Mouse (Mus musculus): ENCODE data around the gene Zfp385b. TPM values are rescaled to one million over a fixed set of nuclear protein-coding genes. Genes with fewer than 3 reads are reported as not detected.

Zfp385b gene
- polyA plus RNA-seq, 1 experiment from 2014 or later, result 6.8 TPM

DNA sequence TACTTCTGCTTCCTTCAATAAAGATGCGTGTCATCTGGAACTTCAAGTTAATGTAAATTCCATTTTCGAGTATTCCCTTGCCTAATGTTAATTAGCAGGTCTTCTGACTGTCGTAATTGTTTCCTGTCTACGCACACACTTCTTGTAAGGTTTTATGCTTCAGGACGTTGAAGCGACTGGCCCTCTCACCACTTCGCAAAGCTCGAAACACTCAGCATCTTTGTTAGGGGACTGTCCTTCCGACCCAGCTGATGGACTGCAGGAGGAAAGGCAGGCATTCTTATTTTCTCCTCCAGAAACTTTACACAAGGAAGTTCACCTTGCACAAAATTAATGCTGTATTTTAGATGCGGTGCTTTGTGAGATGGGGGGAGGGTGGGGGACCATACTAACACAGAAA, 400.0 kb downstream of the Zfp385b start:
- H3K9ac ChIP-seq (ENCODE audit: low read depth, low read length), result no peak overlapping the region
- 59% methylated on average over 10 of the region's 10 CpGs for WGBS
- no peak for ATAC-seq

DNA sequence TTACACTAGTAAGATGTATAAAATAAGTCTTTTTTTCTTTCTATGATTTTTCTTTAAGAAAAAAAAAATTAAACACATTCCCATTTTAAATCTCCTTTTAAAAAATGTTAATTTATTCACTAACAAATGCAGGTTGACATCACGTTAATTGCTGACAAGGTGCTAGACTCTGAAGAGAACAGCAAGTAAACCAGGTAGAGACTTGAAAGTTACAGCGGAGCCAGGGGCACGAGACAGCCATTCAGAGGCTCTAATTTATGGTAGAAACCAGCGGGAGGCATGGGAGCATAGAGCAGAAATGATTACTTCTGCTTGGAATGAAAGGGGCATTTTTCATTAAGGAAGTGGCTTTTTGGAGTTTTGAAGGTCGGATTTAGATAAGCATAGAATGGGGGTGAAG, 401.4 kb downstream of the Zfp385b start:
- ATAC-seq, result no peak

More for the DNA sequence above, 400.0 kb downstream of the Zfp385b start:
- no peaks in the 10 kb centered on the region for H3K4me1 ChIP-seq (ENCODE audit: control insufficient read depth, insufficient read depth, low read length)
- H3K9me3 ChIP-seq (ENCODE audit: control insufficient read depth, low read length), result no peaks in the 10 kb centered on the region
- no peaks in the 10 kb centered on the region for H3K27me3 ChIP-seq (replicated peaks; ENCODE audit: control insufficient read depth, insufficient read depth, low read length)
- H3K4me2 ChIP-seq (ENCODE audit: low read depth, low read length), result no peak overlapping the region
- no peaks in the 10 kb centered on the region for H3K36me3 ChIP-seq (ENCODE audit: control insufficient read depth, insufficient read depth, low read length)
- no peak overlapping the region for H3K4me3 ChIP-seq (ENCODE audit: low read length)
- no peak overlapping the region for H3K27ac ChIP-seq (ENCODE audit: low read length)

DNA sequence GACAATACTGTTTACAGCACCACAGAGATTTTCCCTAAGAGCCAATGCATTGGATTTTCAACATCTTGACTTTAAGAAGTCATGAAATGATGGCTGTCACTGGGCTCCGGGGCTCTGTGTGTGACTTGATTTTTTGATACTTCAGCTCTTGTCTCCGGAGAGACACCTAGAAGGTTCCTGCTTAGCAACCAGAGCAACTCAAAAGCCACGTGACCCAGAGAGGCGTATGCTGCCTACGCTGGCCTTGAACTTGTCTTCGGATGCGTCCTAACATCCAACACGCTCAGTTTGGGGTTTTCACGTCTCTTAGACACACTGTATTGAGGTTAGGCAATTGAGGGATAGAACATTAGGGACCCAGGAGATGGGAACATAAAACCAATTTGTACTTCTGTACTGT, 407.3 kb downstream of the Zfp385b start:
- no peaks in the 10 kb centered on the region for H3K36me3 ChIP-seq (ENCODE audit: control insufficient read depth, insufficient read depth, low read length)

More for the DNA sequence above, 401.4 kb downstream of the Zfp385b start:
- Histone ChIP-seq H3K9ac (ENCODE audit: low read depth, low read length) (no peak overlapping the region), H3K4me3 (ENCODE audit: low read length) (no peak overlapping the region), H3K36me3 (ENCODE audit: control insufficient read depth, insufficient read depth, low read length) (no peaks in the 10 kb centered on the region), H3K27ac (ENCODE audit: low read length) (no peak overlapping the region), H3K4me2 (ENCODE audit: low read depth, low read length) (no peak overlapping the region), H3K4me1 (ENCODE audit: control insufficient read depth, insufficient read depth, low read length) (no peaks in the 10 kb centered on the region), H3K27me3 (replicated peaks; ENCODE audit: control insufficient read depth, insufficient read depth, low read length) (no peaks in the 10 kb centered on the region), H3K9me3 (ENCODE audit: control insufficient read depth, low read length) (no peaks in the 10 kb centered on the region)
- 62% methylated on average over 5 of the region's 5 CpGs for WGBS

DNA sequence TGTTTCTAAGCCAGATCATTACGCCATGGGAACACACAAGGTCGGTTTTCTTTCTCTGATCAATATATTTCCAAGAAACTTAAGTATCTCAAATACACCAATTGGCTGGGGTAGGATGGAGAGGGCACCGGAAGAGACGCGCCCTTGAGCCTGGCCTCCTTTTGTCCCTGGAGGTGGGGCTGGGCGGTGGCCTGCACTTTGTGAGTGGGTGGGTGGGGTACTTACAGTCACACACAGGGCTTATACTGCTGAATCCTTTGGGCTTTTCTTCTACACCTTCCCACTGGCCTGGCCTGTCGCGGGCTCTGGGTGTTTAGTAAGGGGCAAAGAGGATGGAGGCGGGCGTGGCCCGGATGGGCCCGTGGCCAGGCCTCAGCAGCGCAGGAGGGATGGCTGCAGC, 407.8 kb downstream of the Zfp385b start:
- H3K27ac ChIP-seq (ENCODE audit: low read length), result no peak overlapping the region
- WGBS, result 82% methylated on average over 13 of the region's 13 CpGs
- no peaks in the 10 kb centered on the region for H3K36me3 ChIP-seq (ENCODE audit: control insufficient read depth, insufficient read depth, low read length)
- H3K4me3 ChIP-seq (ENCODE audit: low read length), result no peak overlapping the region
- no peak for ATAC-seq
- H3K9me3 ChIP-seq (ENCODE audit: control insufficient read depth, low read length), result no peaks in the 10 kb centered on the region
- H3K4me2 ChIP-seq (ENCODE audit: low read depth, low read length), result no peak overlapping the region
- H3K9ac ChIP-seq (ENCODE audit: low read depth, low read length), result no peak overlapping the region
- H3K4me1 ChIP-seq (ENCODE audit: control insufficient read depth, insufficient read depth, low read length), result no peaks in the 10 kb centered on the region
- H3K27me3 ChIP-seq (replicated peaks; ENCODE audit: control insufficient read depth, insufficient read depth, low read length), result no peaks in the 10 kb centered on the region

More for the DNA sequence above, 407.3 kb downstream of the Zfp385b start:
- H3K4me1 ChIP-seq (ENCODE audit: control insufficient read depth, insufficient read depth, low read length), result no peaks in the 10 kb centered on the region
- 90% methylated on average over 9 of the region's 9 CpGs for WGBS
- H3K4me3 ChIP-seq (ENCODE audit: low read length), result no peak overlapping the region
- no peak overlapping the region for H3K4me2 ChIP-seq (ENCODE audit: low read depth, low read length)
- H3K27me3 ChIP-seq (replicated peaks; ENCODE audit: control insufficient read depth, insufficient read depth, low read length), result no peaks in the 10 kb centered on the region
- ATAC-seq, result no peak
- H3K9me3 ChIP-seq (ENCODE audit: control insufficient read depth, low read length), result no peaks in the 10 kb centered on the region
- H3K9ac ChIP-seq (ENCODE audit: low read depth, low read length), result no peak overlapping the region
- H3K27ac ChIP-seq (ENCODE audit: low read length), result no peak overlapping the region

DNA sequence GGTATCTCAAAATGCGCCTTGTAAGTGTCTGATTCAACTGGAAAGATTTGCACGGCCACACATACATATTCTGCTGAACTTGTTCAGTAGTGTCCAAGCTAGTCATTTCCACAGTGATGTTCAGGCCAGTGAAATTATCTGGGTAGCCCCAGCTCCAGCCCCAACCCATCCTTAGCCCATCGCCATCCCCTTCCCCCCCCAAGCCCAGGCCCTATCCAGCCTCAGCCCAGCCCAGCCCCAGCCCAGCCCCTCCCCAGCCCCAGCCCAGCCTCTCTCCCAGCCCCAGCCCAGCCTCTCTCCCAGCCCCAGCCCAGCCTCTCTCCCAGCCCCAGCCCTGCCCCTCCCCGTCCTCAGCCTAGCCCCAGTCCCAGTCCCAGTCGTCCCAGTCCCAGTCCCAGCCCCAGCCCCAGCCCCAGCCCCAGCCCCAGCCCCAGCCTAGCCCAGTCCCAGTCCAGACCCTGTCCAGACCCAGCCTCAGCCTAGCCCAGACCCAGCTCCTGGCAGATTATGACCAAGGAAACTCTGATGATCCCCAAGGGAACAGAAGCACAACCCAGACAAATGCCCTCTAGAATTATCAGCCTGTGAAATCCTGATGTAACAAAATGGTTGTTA, 409.8 kb downstream of the Zfp385b start:
- no peaks in the 10 kb centered on the region for H3K27me3 ChIP-seq (replicated peaks; ENCODE audit: control insufficient read depth, insufficient read depth, low read length)
- no peak overlapping the region for H3K27ac ChIP-seq (ENCODE audit: low read length)
- no peaks in the 10 kb centered on the region for H3K36me3 ChIP-seq (ENCODE audit: control insufficient read depth, insufficient read depth, low read length)
- no peak overlapping the region for H3K4me2 ChIP-seq (ENCODE audit: low read depth, low read length)
- no peak overlapping the region for H3K4me3 ChIP-seq (ENCODE audit: low read length)
- no peaks in the 10 kb centered on the region for H3K9me3 ChIP-seq (ENCODE audit: control insufficient read depth, low read length)
- 53% methylated on average over 5 of the region's 5 CpGs for WGBS
- no peak for ATAC-seq
- no peaks in the 10 kb centered on the region for H3K4me1 ChIP-seq (ENCODE audit: control insufficient read depth, insufficient read depth, low read length)
- H3K9ac ChIP-seq (ENCODE audit: low read depth, low read length), result no peak overlapping the region

DNA sequence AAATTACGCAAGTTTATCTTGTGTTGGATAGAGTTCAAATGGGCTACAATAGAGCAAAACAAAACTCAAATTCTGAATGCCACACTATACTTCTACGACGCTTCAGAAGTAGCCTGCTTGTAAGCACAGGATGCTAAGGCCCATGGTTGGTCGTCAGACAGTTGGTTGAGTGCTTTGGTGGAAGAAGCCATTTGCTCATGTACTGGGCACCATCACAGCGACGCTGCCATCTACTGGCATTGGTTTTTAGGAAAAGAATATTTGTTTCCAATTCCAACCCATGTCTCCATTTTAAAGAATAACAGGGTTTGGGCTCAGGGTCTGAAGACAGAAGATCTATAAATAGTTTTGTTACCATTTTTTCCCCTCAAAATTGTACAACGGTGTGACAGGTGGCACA, 410.5 kb downstream of the Zfp385b start:
- Histone ChIP-seq H3K4me1 (ENCODE audit: control insufficient read depth, insufficient read depth, low read length) (no peaks in the 10 kb centered on the region), H3K27me3 (replicated peaks; ENCODE audit: control insufficient read depth, insufficient read depth, low read length) (no peaks in the 10 kb centered on the region), H3K4me3 (ENCODE audit: low read length) (no peak overlapping the region), H3K4me2 (ENCODE audit: low read depth, low read length) (no peak overlapping the region), H3K36me3 (ENCODE audit: control insufficient read depth, insufficient read depth, low read length) (no peaks in the 10 kb centered on the region), H3K9me3 (ENCODE audit: control insufficient read depth, low read length) (no peaks in the 10 kb centered on the region), H3K9ac (ENCODE audit: low read depth, low read length) (no peak overlapping the region), H3K27ac (ENCODE audit: low read length) (no peak overlapping the region)
- no peak for ATAC-seq
- WGBS, result 66% methylated on average over 7 of the region's 7 CpGs

DNA sequence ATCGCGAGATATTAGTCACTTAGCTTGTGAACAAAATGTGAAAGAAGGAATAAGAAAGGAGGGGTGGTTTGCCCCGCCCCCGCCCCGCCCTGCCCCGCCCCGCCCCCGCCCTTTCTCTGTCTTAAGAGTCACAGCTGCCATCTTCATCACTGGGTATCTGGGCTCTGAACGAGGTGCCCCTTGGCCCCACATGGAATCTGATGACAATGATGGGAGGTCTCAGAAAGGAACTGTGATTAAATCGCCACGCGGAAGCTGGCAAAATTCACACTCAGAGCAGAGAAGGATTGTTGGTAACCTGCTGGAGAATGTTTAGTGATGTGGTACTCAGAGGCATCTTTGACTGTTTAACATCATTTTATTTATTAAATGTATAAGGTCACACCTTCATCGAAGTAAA, 417.1 kb downstream of the Zfp385b start:
- Histone ChIP-seq H3K9ac (ENCODE audit: low read depth, low read length) (no peak overlapping the region), H3K27ac (ENCODE audit: low read length) (no peak overlapping the region), H3K4me1 (ENCODE audit: control insufficient read depth, insufficient read depth, low read length) (no peaks in the 10 kb centered on the region), H3K4me3 (ENCODE audit: low read length) (peak overlapping the region; percentile 15; the same call in 1 of the 2 replicates), H3K9me3 (ENCODE audit: control insufficient read depth, low read length) (no peaks in the 10 kb centered on the region), H3K27me3 (replicated peaks; ENCODE audit: control insufficient read depth, insufficient read depth, low read length) (no peaks in the 10 kb centered on the region), H3K4me2 (ENCODE audit: low read depth, low read length) (peak overlapping the region; percentile 35), H3K36me3 (ENCODE audit: control insufficient read depth, insufficient read depth, low read length) (no peaks in the 10 kb centered on the region)
- WGBS, result 22% methylated on average over 13 of the region's 13 CpGs
- no peak for ATAC-seq

DNA sequence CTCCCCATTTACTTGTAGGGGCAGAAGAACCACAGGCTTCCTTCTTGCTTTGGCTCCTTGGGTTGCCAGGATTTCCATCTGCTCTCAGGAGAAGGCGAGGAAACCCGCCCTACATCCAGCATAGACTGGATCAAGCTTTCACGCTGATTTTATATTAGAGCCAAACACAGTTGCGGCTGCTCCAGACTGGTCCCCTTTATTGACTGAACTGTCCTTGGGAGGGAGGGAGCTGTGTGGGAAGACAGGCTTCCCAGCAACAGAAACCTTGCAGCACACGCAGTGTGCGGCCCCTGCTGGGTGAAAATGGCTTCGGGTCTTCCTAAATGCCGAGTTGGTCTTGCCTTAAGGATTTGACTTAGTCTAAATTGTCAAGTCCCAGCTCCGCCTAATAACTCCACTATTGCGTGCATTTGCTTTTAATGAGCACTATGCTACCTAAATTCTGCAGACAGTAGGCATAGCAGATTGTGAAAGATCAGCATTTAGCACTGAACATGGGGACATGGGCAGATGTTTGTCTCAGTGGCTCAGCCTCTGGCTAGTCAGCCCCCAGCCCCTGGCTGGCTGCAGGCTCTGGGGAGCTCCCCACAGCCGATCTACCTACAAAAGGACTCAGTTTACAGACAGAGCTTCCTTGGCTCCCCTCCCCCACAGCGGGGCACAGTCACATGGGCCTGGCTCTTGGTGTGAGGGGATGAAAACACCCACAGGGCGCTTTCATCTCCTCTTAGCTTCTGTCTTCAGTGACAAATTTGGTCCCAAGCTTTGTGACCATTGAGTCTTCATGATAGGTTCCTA, 417.8 kb downstream of the Zfp385b start:
- peak overlapping the region; percentile 15 for H3K4me3 ChIP-seq (ENCODE audit: low read length)
- ATAC-seq, result no peak
- 13% methylated on average over 13 of the region's 13 CpGs for WGBS
- H3K9me3 ChIP-seq (ENCODE audit: control insufficient read depth, low read length), result no peaks in the 10 kb centered on the region
- no peaks in the 10 kb centered on the region for H3K27me3 ChIP-seq (replicated peaks; ENCODE audit: control insufficient read depth, insufficient read depth, low read length)
- no peak overlapping the region for H3K27ac ChIP-seq (ENCODE audit: low read length)
- no peak overlapping the region for H3K9ac ChIP-seq (ENCODE audit: low read depth, low read length)
- peak overlapping the region; percentile 35 for H3K4me2 ChIP-seq (ENCODE audit: low read depth, low read length)
- H3K36me3 ChIP-seq (ENCODE audit: control insufficient read depth, insufficient read depth, low read length), result no peaks in the 10 kb centered on the region
- H3K4me1 ChIP-seq (ENCODE audit: control insufficient read depth, insufficient read depth, low read length), result no peaks in the 10 kb centered on the region

DNA sequence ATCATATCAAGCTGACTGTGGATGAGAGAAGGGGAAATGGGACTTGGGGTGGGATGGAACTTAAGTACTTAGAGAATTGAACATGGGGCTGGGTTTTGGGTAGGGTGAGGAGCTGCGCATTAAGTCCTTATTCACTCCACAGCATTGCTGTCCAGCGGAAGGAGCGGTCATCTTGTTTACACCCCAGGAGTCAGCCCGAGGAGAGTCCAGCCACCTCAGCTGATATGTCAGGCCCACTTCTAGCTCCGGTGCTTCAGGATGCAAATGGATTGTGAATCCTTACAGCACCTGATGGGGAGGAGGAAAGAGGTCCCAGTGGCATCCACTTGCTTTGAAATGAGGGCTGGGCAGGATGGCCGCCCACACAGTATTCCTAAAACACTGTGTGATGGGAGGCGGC, 425.6 kb downstream of the Zfp385b start:
- no peaks in the 10 kb centered on the region for H3K27me3 ChIP-seq (replicated peaks; ENCODE audit: control insufficient read depth, insufficient read depth, low read length)
- WGBS, result 88% methylated on average over 7 of the region's 7 CpGs
- no peak for ATAC-seq
- no peak overlapping the region for H3K9ac ChIP-seq (ENCODE audit: low read depth, low read length)
- H3K4me2 ChIP-seq (ENCODE audit: low read depth, low read length), result no peak overlapping the region
- no peak overlapping the region for H3K27ac ChIP-seq (ENCODE audit: low read length)
- no peaks in the 10 kb centered on the region for H3K36me3 ChIP-seq (ENCODE audit: control insufficient read depth, insufficient read depth, low read length)
- H3K4me1 ChIP-seq (ENCODE audit: control insufficient read depth, insufficient read depth, low read length), result no peaks in the 10 kb centered on the region
- H3K4me3 ChIP-seq (ENCODE audit: low read length), result no peak overlapping the region
- no peaks in the 10 kb centered on the region for H3K9me3 ChIP-seq (ENCODE audit: control insufficient read depth, low read length)

Data from intestine, embryonic 16.5 days (tissue).